Mouse (Mus musculus) limb, embryonic 11.5 days (tissue): Measurements from ENCODE around the gene Slc33a1. TPM values are rescaled to one million over a fixed set of nuclear protein-coding genes. Genes with fewer than 3 reads are reported as not detected.

Experiments used
- ATAC-seq: fragments of 200-750 bp; cut with Nextera tagmentation; 2 replicates; pipeline ENCODE4 v1.8.0; 2017; ENCODE audit warnings: low read depth; ENCODE audit not compliant: insufficient number of reproducible peaks, low FRiP score, low TSS enrichment
- DNase-seq: peaks from one replicate; pipeline ENCODE4 v3.0.0-alpha.2; 2015; ENCODE audit warnings: low spot score
- H3K27ac ChIP-seq: fragments of 300-500 bp; sonication (generic); replicated peaks from 2 replicates; pipeline ENCODE4 v1.5.1; 2014; ENCODE audit warnings: low read depth, mild to moderate bottlenecking, low read length
- H3K27me3 ChIP-seq: fragments of 300-500 bp; sonication (generic); 2 replicates; pipeline ENCODE4 v1.6.1; 2014; ENCODE audit warnings: mild to moderate bottlenecking, low read length, mixed read lengths; ENCODE audit not compliant: control insufficient read depth, insufficient read depth
- H3K36me3 ChIP-seq: fragments of 300-500 bp; sonication (generic); 2 replicates; pipeline ENCODE4 v1.6.1; 2014; ENCODE audit warnings: mild to moderate bottlenecking, low read length, moderate library complexity, mixed read lengths; ENCODE audit not compliant: control insufficient read depth, insufficient read depth
- H3K4me1 ChIP-seq: fragments of 300-500 bp; sonication (generic); 2 replicates; pipeline ENCODE4 v1.6.1; 2014; ENCODE audit warnings: low read length, mixed read lengths; ENCODE audit not compliant: control insufficient read depth, insufficient read depth
- H3K4me2 ChIP-seq: fragments of 300-500 bp; sonication (generic); 2 replicates; pipeline ENCODE4 v1.6.1; 2014; ENCODE audit warnings: low read depth, mild to moderate bottlenecking, moderate library complexity; ENCODE audit not compliant: severe bottlenecking
- H3K4me3 ChIP-seq: fragments of 300-500 bp; sonication (generic); 2 replicates; pipeline ENCODE4 v1.5.1; 2014; ENCODE audit warnings: low read depth, low read length
- H3K9ac ChIP-seq: fragments of 300-500 bp; sonication (generic); 2 replicates; pipeline ENCODE4 v1.6.1; 2014; ENCODE audit warnings: mild to moderate bottlenecking, low read length
- H3K9me3 ChIP-seq: fragments of 300-500 bp; sonication (generic); 2 replicates; pipeline ENCODE4 v1.6.1; 2016; ENCODE audit warnings: low read length; ENCODE audit not compliant: control insufficient read depth
- whole genome bisulfite sequencing: fragments of 180-500 bp; shearing (Covaris S2); extraction: QIAGEN DNeasy Blood & Tissue Kit; methylation state at CpG from one replicate; pipeline ENCODE4 v1.1.7; 2014; 5-methylcytosine and 5-hydroxymethylcytosine counted together
- polyA plus RNA-seq: library from polyadenylated mRNA; unstranded; fragments of >200 nt; fragmentation: Nextera tagmentation; extraction: Ambion mirVana; gene quantifications from 2 replicates; pipeline ENCODE4 v1.2.1, GENCODE M21; 2014

Slc33a1 gene
- polyA plus RNA-seq, 1 experiment from 2014 or later: 12.1 TPM

DNA sequence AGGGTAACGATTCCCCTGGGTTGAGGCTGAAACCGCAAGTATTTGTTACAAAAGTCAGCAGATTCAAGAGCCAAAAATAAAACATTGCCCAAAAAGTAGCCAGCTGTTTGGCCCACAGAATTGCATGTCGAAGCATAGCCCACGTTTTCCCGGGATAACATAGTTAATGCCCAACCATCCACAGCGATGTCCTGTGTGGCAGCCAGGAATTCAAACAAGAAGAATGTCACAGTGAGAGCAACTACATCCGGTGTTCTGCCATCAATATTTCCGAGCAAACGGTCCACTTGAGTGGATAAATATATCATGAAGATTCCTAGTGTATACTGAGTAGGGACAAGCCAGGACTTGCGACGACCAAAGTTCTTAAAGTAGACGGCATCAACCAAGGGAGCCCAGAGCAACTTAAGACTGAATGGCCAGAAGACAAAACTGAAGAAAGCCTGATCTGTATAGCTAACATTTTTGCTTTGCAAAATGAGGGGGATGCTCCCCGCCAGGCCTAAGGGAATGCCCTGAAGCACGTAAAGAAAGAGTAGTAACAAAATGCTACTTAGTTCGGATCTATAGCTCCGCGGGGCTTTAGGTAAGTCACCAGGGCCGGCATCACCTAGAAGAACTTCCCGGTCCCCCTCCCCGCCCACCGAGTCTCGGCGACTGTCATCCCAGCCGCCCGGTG is 1.0 kb downstream of the Slc33a1 start:
- Histone ChIP-seq H3K36me3 (no peaks in the 10 kb centered on the region), H3K9me3 (no peaks in the 10 kb centered on the region), H3K4me3 (peak overlapping the region; percentile 72), H3K4me2 (peak overlapping the region; percentile 61), H3K27ac (no peak overlapping the region), H3K4me1 (no peaks in the 10 kb centered on the region), H3K27me3 (no peaks in the 10 kb centered on the region), H3K9ac (peak overlapping the region; percentile 63)
- DNase-seq (peak; percentile 23), ATAC-seq (no peak)
- WGBS: 9% methylated on average over 25 of the region's 25 CpGs

DNA sequence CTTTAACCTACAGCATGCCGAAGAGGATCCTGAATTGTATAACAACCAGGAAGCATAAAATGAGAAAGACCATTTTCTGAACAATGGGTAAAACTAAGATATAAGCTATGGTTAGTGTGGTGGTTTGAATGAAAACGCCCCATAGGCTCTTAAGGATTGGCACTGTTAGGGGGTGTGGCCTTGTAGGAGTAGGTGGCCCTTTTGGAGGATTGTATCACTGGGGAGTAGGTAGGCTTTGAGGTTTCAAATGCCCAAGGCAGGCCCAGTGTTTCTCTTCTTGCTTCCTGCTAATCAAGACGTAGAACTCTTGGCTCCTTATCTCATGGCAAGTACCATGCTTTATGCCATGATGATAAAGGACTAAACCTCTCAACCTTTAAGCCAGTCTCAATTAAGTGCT is 14.7 kb downstream of the Slc33a1 start:
- Histone ChIP-seq H3K9me3 (no peaks in the 10 kb centered on the region), H3K4me2 (no peak overlapping the region), H3K9ac (no peak overlapping the region), H3K27me3 (no peaks in the 10 kb centered on the region), H3K27ac (no peak overlapping the region), H3K4me3 (no peak overlapping the region), H3K4me1 (no peaks in the 10 kb centered on the region), H3K36me3 (no peaks in the 10 kb centered on the region)
- no peak for DNase-seq
- 85% methylated on average over 3 of the region's 3 CpGs for WGBS
- ATAC-seq: no peak

- 87% methylated on average over 2 of the region's 2 CpGs for WGBS
- no peak for DNase-seq
- ATAC-seq: no peak
Observed at GRCm38 (mm10) chr3:63941204-63941850, 23.2 kb downstream of the Slc33a1 start.

DNA sequence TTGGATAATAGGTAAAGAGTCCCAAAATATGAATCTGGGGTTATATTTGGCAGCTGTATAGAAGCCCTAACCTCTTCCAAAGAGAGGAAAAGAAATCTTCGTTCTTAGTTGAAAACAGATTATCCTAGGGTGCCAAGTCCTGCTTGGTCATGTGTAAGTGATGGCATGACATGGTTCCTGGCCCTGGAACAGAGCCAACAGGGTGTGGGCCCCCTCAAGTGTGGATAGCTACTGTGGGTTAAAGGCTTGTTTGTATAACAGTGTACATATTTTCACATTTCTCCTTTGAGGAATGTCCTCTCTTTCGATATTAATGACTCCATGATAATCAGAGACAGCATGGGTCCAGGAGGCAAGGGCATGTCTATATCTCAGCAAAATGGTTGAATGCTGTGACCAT is 25.6 kb downstream of the Slc33a1 start:
- ATAC-seq (no peak), DNase-seq (no peak)
- H3K9me3 ChIP-seq: no peaks in the 10 kb centered on the region
- H3K27ac ChIP-seq: no peak overlapping the region
- H3K9ac ChIP-seq: no peak overlapping the region
- WGBS: 97% methylated on average over 2 of the region's 2 CpGs
- H3K4me3 ChIP-seq: no peak overlapping the region
- no peaks in the 10 kb centered on the region for H3K27me3 ChIP-seq
- H3K36me3 ChIP-seq: no peaks in the 10 kb centered on the region
- H3K4me1 ChIP-seq: no peaks in the 10 kb centered on the region
- H3K4me2 ChIP-seq: no peak overlapping the region

More at GRCm38 (mm10) chr3:63941204-63941850, 23.2 kb downstream of the Slc33a1 start:
- no peaks in the 10 kb centered on the region for H3K36me3 ChIP-seq
- no peak overlapping the region for H3K4me2 ChIP-seq
- no peaks in the 10 kb centered on the region for H3K9me3 ChIP-seq
- H3K27me3 ChIP-seq: no peaks in the 10 kb centered on the region
- H3K4me1 ChIP-seq: no peaks in the 10 kb centered on the region
- H3K9ac ChIP-seq: no peak overlapping the region
- H3K27ac ChIP-seq: no peak overlapping the region
- H3K4me3 ChIP-seq: no peak overlapping the region

DNA sequence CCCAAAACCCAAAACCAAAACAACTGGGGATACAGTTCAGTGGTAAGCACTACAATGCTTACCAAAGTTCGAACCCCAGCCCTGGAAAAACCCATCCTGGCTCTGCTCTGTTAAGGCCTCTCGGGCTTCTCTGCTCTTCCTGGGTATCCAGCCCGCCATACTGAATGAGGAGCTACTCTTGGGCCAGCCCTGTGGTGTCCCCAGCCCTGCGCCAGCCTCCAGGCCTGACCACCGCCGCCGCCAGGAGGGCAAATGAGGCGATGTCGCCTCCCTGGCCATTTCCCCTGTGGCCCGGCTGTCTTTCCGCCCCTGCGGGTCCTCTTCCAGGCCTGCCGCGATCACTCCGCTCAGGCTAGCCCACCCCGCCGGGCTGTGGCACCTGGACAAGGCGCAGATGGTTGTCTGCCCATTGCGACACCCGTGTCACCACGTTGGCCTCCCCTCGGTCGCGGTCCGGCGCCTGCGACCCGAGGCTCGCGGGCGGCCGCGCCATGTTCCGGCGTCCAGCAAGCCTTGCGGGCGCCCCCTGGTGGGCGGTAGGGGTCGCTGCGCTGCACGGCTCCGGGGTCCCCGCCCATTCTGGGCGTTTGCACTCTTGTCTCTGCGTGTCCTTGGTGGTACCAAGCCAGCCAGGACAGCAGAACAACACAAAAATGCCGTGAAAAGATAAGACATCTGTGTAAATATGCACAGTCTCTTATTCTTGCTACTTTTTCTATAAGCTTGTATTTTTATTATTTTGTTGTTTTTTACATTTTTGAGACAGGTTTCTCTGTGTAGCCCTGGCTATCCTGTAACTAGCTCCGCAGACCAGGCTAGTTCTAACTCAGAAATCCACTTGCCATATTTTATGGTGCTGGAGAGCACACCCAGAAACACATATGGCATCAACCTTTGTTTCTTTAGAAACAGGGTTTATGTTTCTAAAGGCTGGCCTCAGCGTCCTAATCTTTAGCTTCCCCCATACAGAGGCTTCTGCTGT is 35.4 kb downstream of the Slc33a1 start, which contains the start of gene E130311K13Rik:
TSS of gene E130311K13Rik (minus strand) at position 595 of the 982 bp plus-strand sequence.
- H3K36me3 ChIP-seq: no peaks in the 10 kb centered on the region
- no peaks in the 10 kb centered on the region for H3K27me3 ChIP-seq
- ATAC-seq (peak; percentile 94), DNase-seq (peak; percentile 93)
- peak within 1 kb of the TSS; percentile 58 for H3K4me3 ChIP-seq
- WGBS: 4% methylated on average over 46 of the region's 48 CpGs
- peak within 1 kb of the TSS; percentile 92 for H3K9ac ChIP-seq
- H3K27ac ChIP-seq: 0 out of 2 replicates have a peak within 1 kb of the TSS, but pooled peaks have one; percentile 18
- H3K4me1 ChIP-seq: no peaks in the 10 kb centered on the region
- peak within 1 kb of the TSS; percentile 57 for H3K4me2 ChIP-seq
- H3K9me3 ChIP-seq: no peaks in the 10 kb centered on the region

DNA sequence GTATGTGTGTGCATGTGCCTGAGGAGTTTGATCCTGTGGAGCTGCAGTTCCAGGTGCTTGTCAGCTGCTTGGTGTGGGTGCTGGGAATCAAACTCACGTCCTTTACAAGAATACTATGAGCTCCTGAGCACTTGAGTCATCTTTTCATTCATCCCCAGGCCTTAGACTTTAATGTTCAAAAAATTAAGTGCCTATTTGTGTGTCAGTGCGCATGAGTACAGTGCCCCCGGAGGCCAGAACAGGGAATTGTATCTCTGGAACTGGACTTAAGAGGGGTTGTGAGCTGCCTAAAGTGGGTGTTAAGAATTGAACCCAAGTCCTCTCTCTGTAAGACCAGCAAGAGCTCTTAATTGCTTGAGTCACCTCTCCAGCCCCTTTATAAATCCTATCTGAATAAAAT is 44.9 kb downstream of the Slc33a1 start:
- Histone ChIP-seq H3K4me2 (no peak overlapping the region), H3K4me1 (no peaks in the 10 kb centered on the region), H3K4me3 (no peak overlapping the region), H3K27me3 (no peaks in the 10 kb centered on the region), H3K27ac (no peak overlapping the region), H3K9me3 (no peaks in the 10 kb centered on the region), H3K36me3 (no peaks in the 10 kb centered on the region), H3K9ac (no peak overlapping the region)
- WGBS: 61% methylated on average over 3 of the region's 3 CpGs
- no peak for ATAC-seq
- DNase-seq: peak; percentile 45

- H3K9me3 ChIP-seq: no peaks in the 10 kb centered on the region
Observed at GRCm38 (mm10) chr3:63910301-63910700, 54.3 kb downstream of the Slc33a1 start.

DNA sequence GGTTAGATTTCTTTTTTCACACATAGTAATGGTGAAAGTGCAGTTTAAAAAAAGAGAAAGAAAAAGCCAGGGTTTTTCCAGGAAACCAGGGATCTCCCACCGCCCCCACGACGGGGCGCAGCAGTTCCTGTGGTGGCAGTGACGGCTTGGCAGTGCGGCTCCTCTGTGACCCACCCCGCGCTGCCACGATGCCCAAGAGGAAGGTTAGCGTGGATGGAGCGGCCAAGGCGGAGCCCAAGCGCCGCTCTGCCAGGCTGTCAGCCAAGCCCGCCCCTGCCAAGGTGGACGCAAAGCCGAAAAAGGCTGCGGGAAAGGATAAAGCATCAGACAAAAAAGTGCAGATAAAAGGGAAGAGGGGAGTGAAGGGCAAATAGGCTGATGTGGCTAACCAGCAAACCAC is 59.3 kb downstream of the Slc33a1 start:
- H3K9ac ChIP-seq: no peak overlapping the region
- peak overlapping the region; percentile 50 for H3K4me2 ChIP-seq
- H3K36me3 ChIP-seq: no peaks in the 10 kb centered on the region
- WGBS: 6% methylated on average over 18 of the region's 18 CpGs
- H3K4me3 ChIP-seq: peak overlapping the region; percentile 29
- no peak for ATAC-seq
- H3K27ac ChIP-seq: no peak overlapping the region
- no peaks in the 10 kb centered on the region; the same call in 1 of the 2 replicates for H3K27me3 ChIP-seq
- no peaks in the 10 kb centered on the region for H3K4me1 ChIP-seq
- H3K9me3 ChIP-seq: no peaks in the 10 kb centered on the region
- peak; percentile 34 for DNase-seq

More at GRCm38 (mm10) chr3:63910301-63910700, 54.3 kb downstream of the Slc33a1 start:
- 67% methylated on average over 4 of the region's 4 CpGs for WGBS
- Histone ChIP-seq H3K9ac (no peak overlapping the region), H3K4me1 (no peaks in the 10 kb centered on the region), H3K27me3 (no peaks in the 10 kb centered on the region), H3K4me3 (no peak overlapping the region), H3K27ac (no peak overlapping the region), H3K36me3 (no peaks in the 10 kb centered on the region), H3K4me2 (no peak overlapping the region)
- DNase-seq (no peak), ATAC-seq (no peak)
